ENCODE assay signal across 25 mouse cellular contexts in genomic region chr14:99106671-99107070, GRCm38 (mm10). TPM values are rescaled to one million over a fixed set of nuclear protein-coding genes. Genes with fewer than 3 reads are reported as not detected.
"Had no signal": no experiment of that assay in that cellular context is flagged by ENCODE, and none has a peak within 500 bp of the region (broad histone marks: within the 10 kb centered on the region; RNA-seq: fewer than 3 reads in every experiment).

No protein-coding gene starts in this region.

- H3K27ac ChIP-seq: embryonic facial prominence, embryonic 10.5 days; embryonic facial prominence, embryonic 12.5 days; embryonic facial prominence, embryonic 13.5 days; embryonic facial prominence, embryonic 15.5 days; forebrain, embryonic 10.5 days; forebrain, embryonic 12.5 days; forebrain, embryonic 13.5 days; forebrain, embryonic 15.5 days; gastrocnemius, adult 2 months; heart, adult 2 months; heart, embryonic 10.5 days had no signal

- H3K4me1 ChIP-seq: embryonic facial prominence, embryonic 10.5 days; embryonic facial prominence, embryonic 12.5 days; embryonic facial prominence, embryonic 13.5 days; embryonic facial prominence, embryonic 15.5 days; forebrain, embryonic 10.5 days; forebrain, embryonic 12.5 days; forebrain, embryonic 15.5 days; heart, embryonic 10.5 days had no signal

- H3K4me3 ChIP-seq: embryonic facial prominence, embryonic 10.5 days; embryonic facial prominence, embryonic 12.5 days; embryonic facial prominence, embryonic 13.5 days; embryonic facial prominence, embryonic 15.5 days; erythroblast, embryonic 14.5 days; forebrain, embryonic 10.5 days; forebrain, embryonic 12.5 days; forebrain, embryonic 13.5 days; forebrain, embryonic 15.5 days; gastrocnemius, adult 2 months; heart, adult 2 months; heart, embryonic 10.5 days had no signal

- H3K9me3 ChIP-seq: embryonic facial prominence, embryonic 10.5 days; embryonic facial prominence, embryonic 12.5 days; embryonic facial prominence, embryonic 13.5 days; embryonic facial prominence, embryonic 15.5 days; forebrain, embryonic 10.5 days; forebrain, embryonic 12.5 days; forebrain, embryonic 13.5 days; forebrain, embryonic 15.5 days; heart, embryonic 10.5 days had no signal

- DNase-seq: cerebellum, adult 9-10 months; cerebellum, adult 9-11 months; cerebellum, postnatal 10 days; cerebellum, postnatal 25 days; cerebellum, postnatal 36 days; embryo, embryonic 11 days; forebrain, postnatal 0 days; gastrocnemius, adult 2 months; gastrocnemius, postnatal 10 days; gastrocnemius, postnatal 14 days; gastrocnemius, postnatal 25 days; gastrocnemius, postnatal 36 days; heart, adult 11 months; heart, adult 18-20 months; heart, adult 2 months had no signal

- H3K27me3 ChIP-seq: embryonic facial prominence, embryonic 12.5 days; embryonic facial prominence, embryonic 13.5 days; embryonic facial prominence, embryonic 15.5 days; forebrain, embryonic 12.5 days; forebrain, embryonic 13.5 days; forebrain, embryonic 15.5 days had no signal

- H3K9ac ChIP-seq: embryonic facial prominence, embryonic 12.5 days; embryonic facial prominence, embryonic 13.5 days; embryonic facial prominence, embryonic 15.5 days; forebrain, embryonic 12.5 days; forebrain, embryonic 13.5 days; forebrain, embryonic 15.5 days; forebrain, postnatal 0 days had no signal

RNA-seq across cellular contexts. Expression of gene Pibf1, which starts 7.4 kb away (rescaled TPM):
- polyA plus RNA-seq: erythroblast, embryonic 14.5 days had no signal
